Mouse (Mus musculus) embryonic facial prominence, embryonic 12.5 days (tissue): ENCODE measurements around the gene Dnajc19. TPM values are rescaled to one million over a fixed set of nuclear protein-coding genes. Genes with fewer than 3 reads are reported as not detected.

Experiments
- ATAC-seq: fragments of 200-750 bp; cut with Nextera tagmentation; 2 replicates; pipeline ENCODE4 v1.8.0; 2017; ENCODE audit not compliant: insufficient number of reproducible peaks, insufficient read depth, low FRiP score, low TSS enrichment
- H3K27ac ChIP-seq: fragments of 300-500 bp; sonication (generic); 2 replicates; pipeline ENCODE4 v1.5.1; 2016; ENCODE audit warnings: mild to moderate bottlenecking
- H3K27me3 ChIP-seq: fragments of 300-500 bp; sonication (generic); 2 replicates; pipeline ENCODE4 v1.6.1; 2016; ENCODE audit warnings: mild to moderate bottlenecking, moderate library complexity
- H3K36me3 ChIP-seq: fragments of 300-500 bp; sonication (generic); 2 replicates; pipeline ENCODE4 v1.6.1; 2016; ENCODE audit warnings: mild to moderate bottlenecking
- H3K4me1 ChIP-seq: fragments of 300-500 bp; sonication (generic); 2 replicates; pipeline ENCODE4 v1.6.1; 2016
- H3K4me2 ChIP-seq: fragments of 300-500 bp; sonication (generic); replicated peaks from 2 replicates; pipeline ENCODE4 v1.6.1; 2016; ENCODE audit warnings: mild to moderate bottlenecking, moderate library complexity
- H3K4me3 ChIP-seq: fragments of 300-500 bp; sonication (generic); 2 replicates; pipeline ENCODE4 v1.5.1; 2016; ENCODE audit warnings: mild to moderate bottlenecking
- H3K9ac ChIP-seq: fragments of 300-500 bp; sonication (generic); 2 replicates; pipeline ENCODE4 v1.6.1; 2016; ENCODE audit warnings: mild to moderate bottlenecking, moderate library complexity
- H3K9me3 ChIP-seq: fragments of 300-500 bp; sonication (generic); 2 replicates; pipeline ENCODE4 v1.6.1; 2016; ENCODE audit warnings: mild to moderate bottlenecking, moderate library complexity
- WGBS: fragments of 180-500 bp; shearing (Covaris S2); methylation state at CpG from one replicate; pipeline ENCODE4 v1.1.7; 2016; 5-methylcytosine and 5-hydroxymethylcytosine counted together
- polyA plus RNA-seq: library from polyadenylated mRNA; unstranded; fragments of >200 nt; fragmentation: Nextera tagmentation; extraction: Ambion mirVana; gene quantifications from 2 replicates; pipeline ENCODE4 v1.2.1, GENCODE M21; 2016

The Dnajc19 gene
- polyA plus RNA-seq, result 138 and 144 TPM in 2 replicates

GRCm38 (mm10) chr3:34080900-34081662, at the start of gene Dnajc19:
Dnajc19 (minus strand) TSS chr3:34081321.
- Histone ChIP-seq H3K27ac (peak within 1 kb of the TSS; percentile 50; the same call in 1 of the 2 replicates), H3K4me1 (peaks cover 13% of the 10 kb centered on the region), H3K9me3 (no peaks in the 10 kb centered on the region), H3K4me3 (peak within 1 kb of the TSS; percentile 74), H3K4me2 (peak within 1 kb of the TSS; percentile 58), H3K9ac (peak within 1 kb of the TSS; percentile 78), H3K27me3 (no peaks in the 10 kb centered on the region), H3K36me3 (no peaks in the 10 kb centered on the region)
- 1% methylated on average over 50 of the region's 50 CpGs for WGBS
- peak; percentile 91 for ATAC-seq

DNA sequence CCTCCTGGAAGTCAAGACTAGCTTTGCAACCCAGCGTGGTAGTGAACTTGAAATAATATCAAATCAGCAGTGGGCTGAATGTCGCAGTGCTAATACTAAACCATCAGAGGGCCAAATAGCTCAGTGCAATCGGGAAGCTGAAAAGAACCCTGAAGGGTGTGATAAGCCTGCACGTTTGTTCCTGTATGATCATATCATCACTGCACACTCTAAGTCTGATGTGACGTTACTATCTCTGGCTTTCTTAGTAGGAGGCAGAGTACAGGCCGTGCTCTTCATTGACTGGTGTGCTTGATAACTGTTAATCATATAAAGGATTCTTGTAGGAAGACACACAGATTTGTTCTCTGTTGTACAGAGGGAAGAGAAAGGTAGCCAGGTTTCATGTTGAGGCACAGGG, 48.8 kb upstream of the Dnajc19 start:
- Histone ChIP-seq H3K36me3 (no peaks in the 10 kb centered on the region), H3K4me3 (no peak overlapping the region), H3K27me3 (no peaks in the 10 kb centered on the region), H3K9ac (no peak overlapping the region), H3K27ac (no peak overlapping the region), H3K4me1 (no peaks in the 10 kb centered on the region), H3K4me2 (no peak overlapping the region), H3K9me3 (no peaks in the 10 kb centered on the region)
- 88% methylated on average over 6 of the region's 6 CpGs for WGBS
- no peak for ATAC-seq

- Histone ChIP-seq H3K9ac (no peak overlapping the region), H3K27me3 (no peaks in the 10 kb centered on the region), H3K4me3 (no peak overlapping the region), H3K9me3 (no peaks in the 10 kb centered on the region), H3K27ac (no peak overlapping the region), H3K4me1 (no peaks in the 10 kb centered on the region), H3K4me2 (no peak overlapping the region), H3K36me3 (no peaks in the 10 kb centered on the region)
- 86% methylated on average over 5 of the region's 5 CpGs for WGBS
- ATAC-seq, result no peak
These were observed 40.2 kb upstream of the Dnajc19 start for GRCm38 (mm10) chr3:34121311-34121710.

DNA sequence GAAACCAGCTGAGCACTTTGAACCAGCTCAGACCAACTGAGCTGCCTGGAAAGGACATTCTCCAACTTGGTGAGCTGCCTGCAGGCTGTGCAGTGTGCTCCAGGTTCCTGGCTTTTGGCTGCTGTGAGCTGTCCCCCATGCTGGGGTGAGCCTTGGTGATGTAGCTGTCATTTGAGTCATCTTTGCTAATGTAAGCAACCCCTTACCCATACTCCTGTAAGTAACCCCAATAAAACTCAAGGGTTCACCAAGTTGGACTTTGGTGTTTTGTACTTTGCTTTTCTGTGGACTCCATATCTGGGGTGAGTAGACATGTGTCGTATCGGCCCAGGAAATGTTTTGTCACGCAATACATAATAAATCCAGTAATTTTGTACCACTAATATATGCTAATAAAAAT, 39.7 kb upstream of the Dnajc19 start:
- Histone ChIP-seq H3K4me1 (no peaks in the 10 kb centered on the region), H3K9ac (no peak overlapping the region), H3K4me2 (no peak overlapping the region), H3K4me3 (no peak overlapping the region), H3K9me3 (no peaks in the 10 kb centered on the region), H3K36me3 (no peaks in the 10 kb centered on the region), H3K27me3 (no peaks in the 10 kb centered on the region), H3K27ac (no peak overlapping the region)
- no peak for ATAC-seq
- WGBS, result 97% methylated on average over 3 of the region's 3 CpGs

DNA sequence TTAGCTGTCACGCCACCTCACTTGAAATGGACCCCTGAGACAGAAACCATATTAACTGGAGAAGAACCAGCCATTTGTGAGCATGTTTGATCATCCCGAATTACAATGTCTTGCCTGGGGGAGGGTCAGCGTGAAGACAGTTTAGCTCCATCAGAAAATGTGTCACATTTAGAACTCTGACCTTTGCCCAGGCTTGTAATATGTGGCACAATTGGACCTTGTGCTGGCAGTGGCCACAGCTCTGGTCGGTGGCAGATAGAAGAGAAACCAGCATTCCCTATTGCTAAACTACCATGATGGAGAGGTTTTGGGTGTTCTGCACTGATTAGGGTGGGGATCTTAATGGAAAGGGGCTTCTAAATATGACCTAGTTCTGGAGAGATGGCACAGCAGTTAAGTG, 38.7 kb upstream of the Dnajc19 start:
- H3K4me3 ChIP-seq, result no peak overlapping the region
- H3K9ac ChIP-seq, result no peak overlapping the region
- no peak for ATAC-seq
- H3K27ac ChIP-seq, result no peak overlapping the region
- H3K27me3 ChIP-seq, result no peaks in the 10 kb centered on the region
- no peaks in the 10 kb centered on the region for H3K36me3 ChIP-seq
- WGBS, result 38% methylated on average over 4 of the region's 4 CpGs
- no peaks in the 10 kb centered on the region for H3K9me3 ChIP-seq
- no peak overlapping the region for H3K4me2 ChIP-seq
- H3K4me1 ChIP-seq, result no peaks in the 10 kb centered on the region

- Histone ChIP-seq H3K4me3 (no peak overlapping the region), H3K9ac (no peak overlapping the region), H3K27ac (no peak overlapping the region), H3K9me3 (no peaks in the 10 kb centered on the region), H3K36me3 (no peaks in the 10 kb centered on the region), H3K4me2 (no peak overlapping the region), H3K27me3 (no peaks in the 10 kb centered on the region), H3K4me1 (no peaks in the 10 kb centered on the region)
- no peak for ATAC-seq
- WGBS, result 57% methylated on average over 6 of the region's 6 CpGs
These were observed 34.7 kb upstream of the Dnajc19 start for GRCm38 (mm10) chr3:34115806-34116205.

DNA sequence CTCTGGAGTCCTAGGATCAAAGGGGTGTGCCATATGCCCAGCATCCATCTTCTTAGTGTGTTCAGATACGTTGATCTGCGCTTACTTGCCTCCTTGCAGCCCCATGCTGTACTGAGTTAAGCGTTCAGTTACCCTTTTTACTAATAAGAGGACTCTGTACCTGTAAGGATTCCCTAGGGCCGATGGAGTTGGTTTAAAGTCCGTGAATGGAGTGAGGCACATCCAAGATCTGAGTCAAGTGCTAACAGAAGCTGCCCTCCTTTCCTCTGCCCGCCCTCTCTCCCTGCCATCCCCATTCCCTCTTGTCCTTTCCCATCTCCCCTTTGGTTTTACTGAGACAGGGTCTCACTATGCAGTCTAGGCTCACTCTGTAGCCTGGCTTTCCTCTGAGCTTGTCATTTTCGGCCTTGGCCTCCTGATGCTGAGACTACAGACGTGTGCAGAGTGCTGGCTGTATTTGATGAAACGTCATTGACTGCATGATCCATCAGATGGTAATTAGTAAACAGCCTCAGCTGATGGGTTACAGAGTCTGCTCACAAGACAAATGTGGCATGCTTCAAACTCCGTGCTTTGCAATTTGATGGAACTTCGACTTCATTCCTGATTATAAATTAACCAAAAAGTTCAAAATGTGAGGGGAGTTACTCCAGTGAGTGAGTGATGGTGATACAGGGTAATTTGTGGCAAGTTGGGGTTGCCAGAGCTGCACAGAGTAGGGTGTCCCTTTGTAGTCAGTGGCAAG, 31.0 kb upstream of the Dnajc19 start:
- Histone ChIP-seq H3K4me1 (no peaks in the 10 kb centered on the region), H3K9me3 (no peaks in the 10 kb centered on the region), H3K27me3 (no peaks in the 10 kb centered on the region), H3K27ac (no peak overlapping the region), H3K9ac (no peak overlapping the region), H3K4me2 (no peak overlapping the region), H3K4me3 (no peak overlapping the region), H3K36me3 (no peaks in the 10 kb centered on the region)
- WGBS, result 73% methylated on average over 11 of the region's 11 CpGs
- ATAC-seq, result no peak

GRCm38 (mm10) chr3:34107631-34108030, 26.5 kb upstream of the Dnajc19 start:
- Histone ChIP-seq H3K9ac (no peak overlapping the region), H3K4me2 (no peak overlapping the region), H3K4me1 (no peaks in the 10 kb centered on the region), H3K36me3 (no peaks in the 10 kb centered on the region), H3K9me3 (no peaks in the 10 kb centered on the region), H3K4me3 (no peak overlapping the region), H3K27me3 (no peaks in the 10 kb centered on the region), H3K27ac (no peak overlapping the region)
- no peak for ATAC-seq
- WGBS, result 79% methylated on average over 3 of the region's 3 CpGs

GRCm38 (mm10) chr3:34106421-34106820, 25.3 kb upstream of the Dnajc19 start:
- Histone ChIP-seq H3K4me1 (no peaks in the 10 kb centered on the region), H3K4me2 (no peak overlapping the region), H3K27ac (no peak overlapping the region), H3K27me3 (no peaks in the 10 kb centered on the region), H3K9ac (no peak overlapping the region), H3K9me3 (no peaks in the 10 kb centered on the region), H3K36me3 (no peaks in the 10 kb centered on the region), H3K4me3 (no peak overlapping the region)
- 20% methylated on average over 9 of the region's 9 CpGs for WGBS
- ATAC-seq, result no peak

DNA sequence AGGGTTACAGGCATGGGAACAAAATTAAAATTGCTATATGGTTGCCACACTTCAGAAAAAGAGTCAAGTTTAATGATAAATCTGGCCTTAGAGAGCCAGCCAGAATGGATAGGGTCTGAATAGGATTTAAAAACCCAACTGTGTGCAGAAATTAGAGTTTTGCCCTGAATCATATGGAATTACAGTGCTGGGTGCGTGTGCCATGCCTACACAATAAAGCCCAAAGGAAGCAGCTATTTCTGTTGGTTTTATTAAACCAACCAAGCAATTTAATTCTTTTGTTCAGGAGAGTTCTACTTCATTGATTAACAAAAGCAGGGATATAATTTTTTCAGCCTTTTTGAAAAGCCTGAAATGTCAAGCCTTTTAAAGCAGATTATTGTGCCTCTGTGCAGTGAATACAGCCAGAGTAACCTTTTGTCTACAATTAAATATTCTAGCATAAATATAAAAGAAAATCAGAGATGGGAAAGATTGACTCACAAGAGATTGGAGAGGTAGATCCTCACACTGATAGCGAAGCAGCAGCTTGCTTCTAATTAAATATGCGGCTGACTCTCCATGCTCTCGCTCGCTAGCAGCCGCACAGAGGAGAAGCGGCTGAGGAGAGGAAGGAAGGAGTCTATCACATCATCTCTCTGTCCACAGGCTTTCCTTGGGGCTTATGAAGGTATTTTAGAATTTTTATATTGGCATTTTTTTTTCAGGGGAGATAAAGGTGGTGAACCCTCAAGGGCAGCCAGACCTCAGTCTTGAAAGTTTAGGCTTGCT, 23.0 kb upstream of the Dnajc19 start:
- Histone ChIP-seq H3K9me3 (no peaks in the 10 kb centered on the region), H3K4me1 (no peaks in the 10 kb centered on the region), H3K27ac (no peak overlapping the region), H3K9ac (no peak overlapping the region), H3K4me3 (no peak overlapping the region), H3K36me3 (no peaks in the 10 kb centered on the region), H3K4me2 (no peak overlapping the region), H3K27me3 (no peaks in the 10 kb centered on the region)
- no peak for ATAC-seq
- WGBS, result 34% methylated on average over 7 of the region's 7 CpGs

DNA sequence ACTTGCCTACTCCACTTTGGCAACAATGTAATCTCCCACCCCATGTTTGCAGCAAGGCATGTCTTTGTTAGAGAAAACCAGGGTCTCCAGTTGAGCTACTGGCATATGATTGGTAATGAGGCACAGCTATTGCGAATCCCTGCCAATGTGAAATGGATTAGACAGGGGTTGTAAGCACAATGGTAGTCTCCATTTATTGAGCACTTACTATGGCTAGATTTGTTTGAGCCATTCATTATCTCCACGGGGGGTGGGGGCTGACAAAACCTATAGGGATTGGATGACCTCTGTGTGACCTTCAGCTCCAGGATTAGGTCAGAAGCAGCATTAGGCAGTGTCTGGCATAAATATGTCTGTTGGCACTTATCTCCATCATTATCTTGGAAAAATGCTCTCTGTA, 21.8 kb upstream of the Dnajc19 start:
- Histone ChIP-seq H3K9me3 (no peaks in the 10 kb centered on the region), H3K4me3 (no peak overlapping the region), H3K27ac (no peak overlapping the region), H3K27me3 (no peaks in the 10 kb centered on the region), H3K4me2 (no peak overlapping the region), H3K9ac (no peak overlapping the region), H3K36me3 (no peaks in the 10 kb centered on the region), H3K4me1 (no peaks in the 10 kb centered on the region)
- WGBS, result 67% methylated on average over 2 of the region's 2 CpGs
- no peak for ATAC-seq
